Mouse (Mus musculus): ENCODE measurements around the gene Bicc1.

DNA sequence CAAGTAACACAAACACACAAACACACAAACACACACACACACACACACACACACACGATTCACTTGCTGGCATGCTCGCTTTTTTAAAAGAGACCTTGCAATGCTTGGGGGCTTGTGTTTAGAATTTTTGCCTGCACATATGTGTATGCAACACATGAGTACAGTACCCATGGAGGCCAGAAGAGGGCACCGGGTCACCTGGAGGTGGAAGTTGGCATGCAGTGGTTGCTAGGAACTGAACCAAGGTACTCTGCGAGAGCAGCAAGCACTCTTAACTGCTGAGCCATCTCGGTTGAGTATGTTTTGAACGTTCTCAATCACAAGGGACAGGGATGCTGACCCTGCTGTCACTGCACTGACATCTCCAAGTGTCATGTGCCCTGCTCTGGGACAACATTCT lies 5.9 kb downstream of the Bicc1 start:
- TF ChIP-seq CTCF (IDR thresholded peaks at IDR 0.05; ENCODE audit: low read depth, low read length) (no peak), POLR2AphosphoS5 (IDR thresholded peaks at IDR 0.05; ENCODE audit: insufficient replicate concordance, low read depth, low read length) (no peak), GATA1 (IDR thresholded peaks at IDR 0.05; ENCODE audit: borderline replicate concordance, low read length) (no peak), TAL1 (conservative IDR thresholded peaks at IDR 0.05; ENCODE audit: low read depth, low read length) (no peak), GATA2 (IDR thresholded peaks at IDR 0.05; ENCODE audit: borderline replicate concordance, low read depth, low read length) (no peak)

All from G1E (cell line).